7 mouse cellular contexts compared by ENCODE assay signal in genomic region chr17:24108896-24109295, GRCm38 (mm10). TPM values are rescaled to one million over a fixed set of nuclear protein-coding genes. Genes with fewer than 3 reads are reported as not detected.
DNase-seq lines count a peak whose midpoint lies in the region.

No protein-coding gene starts in this region.

- peak; percentile 85 for DNase-seq in MN1 (ENCODE audit: low spot score)
- peak; percentile 7 for DNase-seq in Muller cell, postnatal 12 days (ENCODE audit: inconsistent ontology term)
- peak; percentile 19 to 29 for DNase-seq in frontal cortex, postnatal 14 days (ENCODE audit: low spot score in 2 of 2)
- DNase-seq in heart, postnatal 4 days, result peak; percentile 59
- DNase-seq in urinary bladder, postnatal 10 days (ENCODE audit: low spot score), result no peak
- DNase-seq in lung, postnatal 36 days, result no peak
- no peak for DNase-seq in lung, adult 18-20 months

RNA-seq across cellular contexts. Expression of gene Kctd5, which starts 35.6 kb away (rescaled TPM):
- total RNA-seq in heart, postnatal 4 days (2021), result 10 to 100 TPM; 25.4 to 26.0 TPM

RNA-seq across cellular contexts. Expression of gene Pdpk1, which starts 41.8 kb away (rescaled TPM):
- total RNA-seq in heart, postnatal 4 days (2021), result 10 to 100 TPM; 62.1 to 62.6 TPM

RNA-seq across cellular contexts. Expression of gene Amdhd2, which starts 54.7 kb away (rescaled TPM):
- 10 to 100 TPM; 19.5 to 19.6 TPM for total RNA-seq in heart, postnatal 4 days (2021)

Comparison
In these comparisons a context has a peak if more than half of its experiments do, and no peak if none do; other contexts are left out.
1. DNase-seq: peak in MN1 (single experiment), Muller cell, postnatal 12 days (single experiment), frontal cortex, postnatal 14 days (2 of 2) and heart, postnatal 4 days (single experiment); none in urinary bladder, postnatal 10 days (single experiment), lung, postnatal 36 days (single experiment) and lung, adult 18-20 months (0 of 2).